Mouse (Mus musculus) heart, adult 2 months (tissue): ENCODE data around the gene Ap1b1. TPM values are rescaled to one million over a fixed set of nuclear protein-coding genes. Genes with fewer than 3 reads are reported as not detected.
A peak's percentile ranks its signal among the peaks of the same experiment; 100 is the strongest.

Experiments used
- DNase-seq, 2 experiments: peaks; one replicate each; pipeline ENCODE4 v3.0.0; 2021
- H3K27ac ChIP-seq: fragments of 200-600 bp; 2 replicates; pipeline ENCODE4 v1.8.1; 2022
- H3K27me3 ChIP-seq: fragments of 200-500 bp; 2 replicates; pipeline ENCODE4 v1.6.1; 2012; ENCODE audit warnings: mild to moderate bottlenecking, low read length, inconsistent platforms, mixed read lengths; ENCODE audit not compliant: control insufficient read depth, insufficient read depth
- H3K36me3 ChIP-seq: fragments of 200-500 bp; 2 replicates; pipeline ENCODE4 v1.6.1; 2012; ENCODE audit warnings: low read length, inconsistent platforms; ENCODE audit not compliant: control insufficient read depth, insufficient read depth
- H3K4me1 ChIP-seq: fragments of 200-500 bp; 2 replicates; pipeline ENCODE4 v1.6.1; 2011; ENCODE audit warnings: low read length; ENCODE audit not compliant: control insufficient read depth, insufficient read depth
- H3K4me3 ChIP-seq: fragments of 200-600 bp; 2 replicates; pipeline ENCODE4 v1.8.1; 2022
- H3K79me2 ChIP-seq: fragments of 200-500 bp; replicated peaks from 2 replicates; pipeline ENCODE4 v1.6.1; 2012; ENCODE audit warnings: mild to moderate bottlenecking, inconsistent platforms, low read length, moderate library complexity, mixed read lengths; ENCODE audit not compliant: control insufficient read depth, insufficient read depth
- H3K9ac ChIP-seq: fragments of 200-500 bp; 2 replicates; pipeline ENCODE4 v1.6.1; 2012; ENCODE audit warnings: low read depth, mild to moderate bottlenecking, control low read depth, inconsistent platforms, low read length, mixed read lengths
- CTCF ChIP-seq: fragments of 200-600 bp; IDR thresholded peaks from 2 replicates; pipeline ENCODE4 v1.8.1; 2022; ENCODE audit warnings: antibody characterized with exemption, mild to moderate bottlenecking, moderate library complexity
- EP300 ChIP-seq: fragments of 200-500 bp; IDR thresholded peaks from 2 replicates; pipeline ENCODE4 v1.6.1; 2011; ENCODE audit warnings: low read depth, low read length, control low read depth; ENCODE audit not compliant: insufficient read depth
- POLR2A ChIP-seq: fragments of 200-500 bp; IDR thresholded peaks from 2 replicates; pipeline ENCODE4 v1.6.1; 2011; ENCODE audit warnings: mild to moderate bottlenecking, low read depth, low read length, control low read depth; ENCODE audit not compliant: insufficient read depth
- WGBS: fragments of 180-500 bp; shearing (Covaris S2); methylation state at CpG from one replicate; pipeline ENCODE4 v1.1.7; 2018; 5-methylcytosine and 5-hydroxymethylcytosine counted together
- intact Hi-C: fragments of 180-260 bp; cut with DNase I; formaldehyde crosslinking; loops from one replicate; pipeline ENCODE4 v1.15.1; 2025
- polyA plus RNA-seq: library from polyadenylated mRNA; depleted of rRNA; stranded (reverse); fragments of >200 nt; gene quantifications from 2 replicates; pipeline ENCODE4 v1.2.3, GENCODE M21; 2012
- total RNA-seq, 2 experiments: library from RNA; stranded (reverse); gene quantifications; 2 replicates each; pipeline ENCODE4 v1.2.3; 2021

Ap1b1 gene
- total and polyA plus RNA-seq, 3 experiments = 48.1 to 64.2 (median 48.6) TPM

- H3K4me1 ChIP-seq = peaks cover 3% of the 10 kb centered on the region
- no peak overlapping the region for H3K27ac ChIP-seq
- intact Hi-C loops = no loop called here
- no peaks in the 10 kb centered on the region for H3K79me2 ChIP-seq
- no peak for TF ChIP-seq EP300
- TF ChIP-seq CTCF = no peak
- TF ChIP-seq POLR2A = no peak
- no peak overlapping the region for H3K9ac ChIP-seq
- no peak for DNase-seq
- no peaks in the 10 kb centered on the region for H3K27me3 ChIP-seq
- WGBS = 57% methylated on average over 3 of the region's 3 CpGs
- no peaks in the 10 kb centered on the region for H3K36me3 ChIP-seq
- no peak overlapping the region for H3K4me3 ChIP-seq
Measured at GRCm38 (mm10) chr11:4983010-4983409, 3.6 kb upstream of the Ap1b1 start.

GRCm38 (mm10) chr11:4983538-4983937 is 3.1 kb upstream of the Ap1b1 start:
- Histone ChIP-seq H3K27ac (no peak overlapping the region), H3K79me2 (no peaks in the 10 kb centered on the region), H3K9ac (no peak overlapping the region), H3K4me1 (peaks cover 3% of the 10 kb centered on the region), H3K27me3 (no peaks in the 10 kb centered on the region), H3K4me3 (no peak overlapping the region), H3K36me3 (no peaks in the 10 kb centered on the region)
- TF ChIP-seq EP300 = no peak
- no peak for TF ChIP-seq CTCF
- no peak for TF ChIP-seq POLR2A
- DNase-seq = no peak
- intact Hi-C loops = no loop called here
- 83% methylated on average over 2 of the region's 2 CpGs for WGBS

- no peak overlapping the region for H3K9ac ChIP-seq
- intact Hi-C loops = no loop called here
- WGBS = 2% methylated on average over 5 of the region's 5 CpGs
Measured at GRCm38 (mm10) chr11:4984249-4984648, 2.4 kb upstream of the Ap1b1 start.

GRCm38 (mm10) chr11:4984799-4985198 is 1.8 kb upstream of the Ap1b1 start:
- intact Hi-C loops = no loop called here
- Histone ChIP-seq H3K9ac (no peak overlapping the region), H3K36me3 (peaks cover 3% of the 10 kb centered on the region; the same call in 1 of the 2 replicates), H3K79me2 (no peaks in the 10 kb centered on the region), H3K4me1 (peaks cover 8% of the 10 kb centered on the region), H3K4me3 (no peak overlapping the region), H3K27me3 (no peaks in the 10 kb centered on the region), H3K27ac (no peak overlapping the region)
- TF ChIP-seq POLR2A = no peak
- TF ChIP-seq EP300 = no peak
- no peak for TF ChIP-seq CTCF
- DNase-seq = no peak
- WGBS = 42% methylated on average over 3 of the region's 3 CpGs

More at GRCm38 (mm10) chr11:4984249-4984648, 2.4 kb upstream of the Ap1b1 start:
- TF ChIP-seq CTCF (peak; percentile 89), POLR2A (no peak)
- DNase-seq = no peak
- Histone ChIP-seq H3K27me3 (no peaks in the 10 kb centered on the region), H3K4me3 (no peak overlapping the region), H3K79me2 (no peaks in the 10 kb centered on the region), H3K36me3 (peaks cover 3% of the 10 kb centered on the region; the same call in 1 of the 2 replicates), H3K4me1 (peaks cover 7% of the 10 kb centered on the region), H3K27ac (no peak overlapping the region)

- Histone ChIP-seq H3K27ac (peak overlapping the region; percentile 70), H3K27me3 (no peaks in the 10 kb centered on the region), H3K4me1 (peaks cover 8% of the 10 kb centered on the region), H3K79me2 (no peaks in the 10 kb centered on the region; the same call in 1 of the 2 replicates), H3K4me3 (peak overlapping the region; percentile 75), H3K36me3 (peaks cover 3% of the 10 kb centered on the region; the same call in 1 of the 2 replicates), H3K9ac (peak overlapping the region; percentile 73)
- no peak for DNase-seq
- TF ChIP-seq POLR2A (no peak), CTCF (no peak), EP300 (no peak)
- intact Hi-C loops = loop anchor here (2.0 kb wide), 1 partner anchor 77 kb away; the partner anchor contains the start of gene Gas2l1
- 39% methylated on average over 11 of the region's 11 CpGs for WGBS
Measured at GRCm38 (mm10) chr11:4987487-4987852, 846 bp downstream of the Ap1b1 start.

- intact Hi-C loops = no loop called here
- H3K9ac ChIP-seq = no peak overlapping the region
- TF ChIP-seq EP300 (no peak), CTCF (no peak), POLR2A (no peak)
- peak in 1 of 2 experiments; percentile 26 for DNase-seq
- H3K36me3 ChIP-seq = peaks cover 3% of the 10 kb centered on the region; the same call in 1 of the 2 replicates
- H3K27me3 ChIP-seq = no peaks in the 10 kb centered on the region
- no peak overlapping the region for H3K4me3 ChIP-seq
- 53% methylated on average over 3 of the region's 3 CpGs for WGBS
- peaks cover 8% of the 10 kb centered on the region for H3K4me1 ChIP-seq
- no peak overlapping the region; the same call in 1 of the 2 replicates for H3K27ac ChIP-seq
- H3K79me2 ChIP-seq = no peaks in the 10 kb centered on the region; the same call in 1 of the 2 replicates
Measured at GRCm38 (mm10) chr11:4989187-4989586, 2.6 kb downstream of the Ap1b1 start.
